Mouse (Mus musculus) embryonic facial prominence, embryonic 14.5 days (tissue): ENCODE data around the gene Gp1bb. TPM values are rescaled to one million over a fixed set of nuclear protein-coding genes. Genes with fewer than 3 reads are reported as not detected.

ENCODE experiments used
- ATAC-seq: fragments of 200-750 bp; cut with Nextera tagmentation; 2 replicates; pipeline ENCODE4 v1.8.0; 2017; ENCODE audit warnings: low read depth, moderate number of reproducible peaks, moderate TSS enrichment
- DNase-seq: peaks from one replicate; pipeline ENCODE4 v3.0.0-alpha.2; 2015; ENCODE audit warnings: low spot score
- H3K27ac ChIP-seq: fragments of 300-500 bp; sonication (generic); replicated peaks from 2 replicates; pipeline ENCODE4 v1.5.1; 2014; ENCODE audit warnings: low read depth, mild to moderate bottlenecking, low read length, moderate library complexity
- H3K27me3 ChIP-seq: fragments of 300-500 bp; sonication (generic); replicated peaks from 2 replicates; pipeline ENCODE4 v1.6.1; 2014; ENCODE audit warnings: low read length; ENCODE audit not compliant: control insufficient read depth, insufficient read depth
- H3K36me3 ChIP-seq: fragments of 300-500 bp; sonication (generic); 2 replicates; pipeline ENCODE4 v1.6.1; 2014; ENCODE audit warnings: low read length, mixed read lengths; ENCODE audit not compliant: control insufficient read depth, insufficient read depth
- H3K4me1 ChIP-seq: fragments of 300-500 bp; sonication (generic); 2 replicates; pipeline ENCODE4 v1.6.1; 2014; ENCODE audit warnings: antibody characterized with exemption, low read length; ENCODE audit not compliant: control insufficient read depth, insufficient read depth
- H3K4me2 ChIP-seq: fragments of 300-500 bp; sonication (generic); 2 replicates; pipeline ENCODE4 v1.6.1; 2014; ENCODE audit warnings: low read depth, mild to moderate bottlenecking, low read length, moderate library complexity, mixed read lengths
- H3K4me3 ChIP-seq: fragments of 300-500 bp; sonication (generic); 2 replicates; pipeline ENCODE4 v1.5.1; 2014; ENCODE audit warnings: low read depth, mild to moderate bottlenecking, low read length
- H3K9ac ChIP-seq: fragments of 300-500 bp; sonication (generic); 2 replicates; pipeline ENCODE4 v1.6.1; 2014; ENCODE audit warnings: low read depth, mild to moderate bottlenecking, low read length, moderate library complexity, mixed read lengths
- H3K9me3 ChIP-seq: fragments of 300-500 bp; sonication (generic); 2 replicates; pipeline ENCODE4 v1.6.1; 2016; ENCODE audit warnings: low read length; ENCODE audit not compliant: control insufficient read depth
- WGBS: fragments of 180-500 bp; shearing (Covaris S2); extraction: QIAGEN DNeasy Blood & Tissue Kit; methylation state at CpG from one replicate; pipeline ENCODE4 v1.1.7; 2014; 5-methylcytosine and 5-hydroxymethylcytosine counted together
- polyA plus RNA-seq: library from polyadenylated mRNA; unstranded; fragments of >200 nt; fragmentation: Nextera tagmentation; extraction: Ambion mirVana; gene quantifications from 2 replicates; pipeline ENCODE4 v1.2.1, GENCODE M21; 2014

Gene Gp1bb
- polyA plus RNA-seq, 1 experiment from 2014 or later = 3.1 TPM

- H3K4me2 ChIP-seq = peak overlapping the region; percentile 87
Measured at GRCm38 (mm10) chr16:18589080-18589621, 33.1 kb downstream of the Gp1bb start.

GRCm38 (mm10) chr16:18588738-18589055 is 33.5 kb downstream of the Gp1bb start:
- Histone ChIP-seq H3K27ac (0 out of 2 replicates have a peak overlapping the region, but pooled peaks have one; percentile 8), H3K36me3 (no peaks in the 10 kb centered on the region), H3K9ac (no peak overlapping the region), H3K4me1 (peaks cover 25% of the 10 kb centered on the region; the same call in 1 of the 2 replicates), H3K9me3 (no peaks in the 10 kb centered on the region), H3K27me3 (peaks cover 93% of the 10 kb centered on the region), H3K4me3 (peak overlapping the region; percentile 55), H3K4me2 (peak overlapping the region; percentile 87)
- ATAC-seq = no peak
- 8% methylated on average over 19 of the region's 31 CpGs for WGBS
- DNase-seq = no peak

More at GRCm38 (mm10) chr16:18589080-18589621, 33.1 kb downstream of the Gp1bb start:
- Histone ChIP-seq H3K9me3 (no peaks in the 10 kb centered on the region), H3K4me1 (peaks cover 25% of the 10 kb centered on the region; the same call in 1 of the 2 replicates), H3K4me3 (peak overlapping the region; percentile 55; the same call in 1 of the 2 replicates), H3K9ac (no peak overlapping the region), H3K27ac (no peak overlapping the region), H3K27me3 (peaks cover 88% of the 10 kb centered on the region), H3K36me3 (no peaks in the 10 kb centered on the region)
- ATAC-seq = no peak
- 31% methylated on average over 9 of the region's 9 CpGs for WGBS
- no peak for DNase-seq

- no peaks in the 10 kb centered on the region for H3K9me3 ChIP-seq
- peaks cover 25% of the 10 kb centered on the region; the same call in 1 of the 2 replicates for H3K4me1 ChIP-seq
- no peaks in the 10 kb centered on the region for H3K36me3 ChIP-seq
- H3K27ac ChIP-seq = peak overlapping the region; percentile 76; the same call in 1 of the 2 replicates
- peaks cover 94% of the 10 kb centered on the region for H3K27me3 ChIP-seq
- H3K4me2 ChIP-seq = peak overlapping the region; percentile 87
- DNase-seq (no peak), ATAC-seq (peak; percentile 64)
- H3K4me3 ChIP-seq = peak overlapping the region; percentile 55
- peak overlapping the region; percentile 52 for H3K9ac ChIP-seq
- WGBS = 3% methylated on average over 32 of the region's 57 CpGs
Measured at GRCm38 (mm10) chr16:18587847-18588737, 34.1 kb downstream of the Gp1bb start.

- Histone ChIP-seq H3K36me3 (no peaks in the 10 kb centered on the region), H3K27ac (peak overlapping the region; percentile 76), H3K9ac (peak overlapping the region; percentile 75), H3K4me3 (peak overlapping the region; percentile 55), H3K4me2 (peak overlapping the region; percentile 87), H3K4me1 (peaks cover 29% of the 10 kb centered on the region; the same call in 1 of the 2 replicates), H3K27me3 (peaks cover 98% of the 10 kb centered on the region), H3K9me3 (no peaks in the 10 kb centered on the region)
- ATAC-seq (no peak), DNase-seq (no peak)
- WGBS = 7% methylated on average over 6 of the region's 62 CpGs
Measured at GRCm38 (mm10) chr16:18586906-18587546, 35.2 kb downstream of the Gp1bb start.

- peak overlapping the region; percentile 55 for H3K4me3 ChIP-seq
- H3K27ac ChIP-seq = peak overlapping the region; percentile 76
- WGBS = 5% methylated on average over 56 of the region's 83 CpGs
Measured at GRCm38 (mm10) chr16:18586076-18586905, 35.9 kb downstream of the Gp1bb start.

GRCm38 (mm10) chr16:18585676-18586075 is 36.5 kb downstream of the Gp1bb start:
- ATAC-seq = no peak
- peaks cover 29% of the 10 kb centered on the region for H3K4me1 ChIP-seq
- peak overlapping the region; percentile 15; the same call in 1 of the 2 replicates for H3K27ac ChIP-seq
- no peaks in the 10 kb centered on the region for H3K9me3 ChIP-seq
- peak overlapping the region; percentile 75 for H3K9ac ChIP-seq
- no peak for DNase-seq
- H3K4me2 ChIP-seq = peak overlapping the region; percentile 87
- H3K36me3 ChIP-seq = no peaks in the 10 kb centered on the region
- peak overlapping the region; percentile 55 for H3K4me3 ChIP-seq
- peaks cover 98% of the 10 kb centered on the region for H3K27me3 ChIP-seq
- 27% methylated on average over 10 of the region's 10 CpGs for WGBS

More at GRCm38 (mm10) chr16:18586076-18586905, 35.9 kb downstream of the Gp1bb start:
- peak overlapping the region; percentile 75 for H3K9ac ChIP-seq
- ATAC-seq (no peak), DNase-seq (no peak)
- H3K27me3 ChIP-seq = peaks cover 98% of the 10 kb centered on the region
- peak overlapping the region; percentile 87 for H3K4me2 ChIP-seq
- H3K9me3 ChIP-seq = no peaks in the 10 kb centered on the region
- peaks cover 30% of the 10 kb centered on the region for H3K4me1 ChIP-seq
- H3K36me3 ChIP-seq = no peaks in the 10 kb centered on the region

- ATAC-seq (no peak), DNase-seq (no peak)
- Histone ChIP-seq H3K27ac (no peak overlapping the region), H3K4me3 (peak overlapping the region; percentile 55), H3K4me1 (peaks cover 28% of the 10 kb centered on the region), H3K9me3 (no peaks in the 10 kb centered on the region), H3K9ac (peak overlapping the region; percentile 75), H3K4me2 (peak overlapping the region; percentile 87), H3K36me3 (no peaks in the 10 kb centered on the region), H3K27me3 (peaks cover 98% of the 10 kb centered on the region)
- 41% methylated on average over 10 of the region's 10 CpGs for WGBS
Measured at GRCm38 (mm10) chr16:18584901-18585510, 37.2 kb downstream of the Gp1bb start.
